Mouse (Mus musculus) lung, adult 10 weeks (tissue): ENCODE results near the gene Gstm6. TPM values are rescaled to one million over a fixed set of nuclear protein-coding genes. Genes with fewer than 3 reads are reported as not detected.

ENCODE experiments used
- polyA plus RNA-seq: library from polyadenylated mRNA; stranded (reverse); fragments of 350-450 nt; fragmentation: Illumina TruSeq; extraction: RNeasy Lipid Tissue Mini Kit (QIAGEN cat#74804); gene quantifications from one replicate; pipeline ENCODE4 v1.2.3, GENCODE M21; 2014; ENCODE audit warnings: low read depth, low replicate concordance; ENCODE audit not compliant: insufficient read depth

Gstm6 gene
- polyA plus RNA-seq = 5.0 TPM

GRCm38 (mm10) chr3:107943239-107943990, at the start of gene Gstm6:
Gene Gstm6 (minus strand): TSS chr3:107943749.

GRCm38 (mm10) chr3:107986041-107986562, 42.6 kb upstream of the Gstm6 start, which contains the start of gene Gstm2:
Gene Gstm2 (minus strand): TSS chr3:107986453.

GRCm38 (mm10) chr3:107968724-107969395, 25.3 kb upstream of the Gstm6 start, which contains the start of gene Gstm3:
Gene Gstm3 (minus strand): TSS chr3:107969283.

GRCm38 (mm10) chr3:107931670-107932069, 11.9 kb downstream of the Gstm6 start, which contains the start of gene Gstm7:
Gene Gstm7 (minus strand): TSS chr3:107931817.

GRCm38 (mm10) chr3:107895720-107896569, 47.6 kb downstream of the Gstm6 start, which contains the start of gene Gstm5:
Gene Gstm5 (plus strand): TSS chr3:107895821.

Other genes with a start within 250 kb of the Gstm6 start
- gene Ahcyl1, start 247.2 kb downstream of the Gstm6 start, polyA plus RNA-seq = 30.2 TPM
- 14.3 TPM for gene Csf1, start 183.3 kb downstream of the Gstm6 start, polyA plus RNA-seq
- gene Eps8l3, start 66.5 kb downstream of the Gstm6 start, polyA plus RNA-seq = not detected
- gene Gstm5, start 47.9 kb downstream of the Gstm6 start, polyA plus RNA-seq = 28.6 TPM
- 7.9 TPM for gene Gstm7, start 11.9 kb downstream of the Gstm6 start, polyA plus RNA-seq
- 0.30 TPM for gene Gstm3, start 25.5 kb upstream of the Gstm6 start, polyA plus RNA-seq
- gene Gstm2, start 42.7 kb upstream of the Gstm6 start, polyA plus RNA-seq = 236 TPM
- 591 TPM for gene Gstm1, start 74.2 kb upstream of the Gstm6 start, polyA plus RNA-seq
- gene Gstm4, start 101.1 kb upstream of the Gstm6 start, polyA plus RNA-seq = 15.8 TPM
- 11.1 TPM for gene Ampd2, start 142.9 kb upstream of the Gstm6 start, polyA plus RNA-seq
- not detected for gene Gnat2, start 149.0 kb upstream of the Gstm6 start, polyA plus RNA-seq
- 49.2 TPM for gene Gnai3, start 202.4 kb upstream of the Gstm6 start, polyA plus RNA-seq
- not detected for gene Gpr61, start 211.1 kb upstream of the Gstm6 start, polyA plus RNA-seq
- gene Amigo1, start 242.6 kb upstream of the Gstm6 start, polyA plus RNA-seq = 5.9 TPM